Mouse (Mus musculus): ENCODE measurements at regions not wholly inside any gene's neighbourhood (a gene's known extent, or its start where the extent isn't known, plus 50 kb on each side); places are given as distances from the start of the nearest gene placed in this dataset.
A peak's percentile ranks its signal among the peaks of the same experiment; 100 is the strongest.

GRCm38 (mm10) chr17:84875031-84875430 lies 81.5 kb upstream of the Ppm1b start:
- H3K36me3 ChIP-seq (ENCODE audit: control insufficient read depth, insufficient read depth, low read length) = no peaks in the 10 kb centered on the region
- H3K27me3 ChIP-seq (ENCODE audit: control insufficient read depth, insufficient read depth, low read length) = no peaks in the 10 kb centered on the region
- H3K4me1 ChIP-seq (ENCODE audit: control insufficient read depth, insufficient read depth, low read length) = peaks cover 5% of the 10 kb centered on the region
- H3K27ac ChIP-seq (ENCODE audit: control insufficient read depth, insufficient read depth, low read depth, low read length) = no peak overlapping the region
- no peak for TF ChIP-seq POLR2A (IDR thresholded peaks at IDR 0.05; ENCODE audit: control insufficient read depth, low read depth, low read length)
- TF ChIP-seq CTCF (IDR thresholded peaks at IDR 0.05; ENCODE audit: control insufficient read depth, insufficient read depth, insufficient replicate concordance, low read depth, low read length) = no peak
- no peak overlapping the region for H3K4me3 ChIP-seq (ENCODE audit: control insufficient read depth, low read depth, low read length)

DNA sequence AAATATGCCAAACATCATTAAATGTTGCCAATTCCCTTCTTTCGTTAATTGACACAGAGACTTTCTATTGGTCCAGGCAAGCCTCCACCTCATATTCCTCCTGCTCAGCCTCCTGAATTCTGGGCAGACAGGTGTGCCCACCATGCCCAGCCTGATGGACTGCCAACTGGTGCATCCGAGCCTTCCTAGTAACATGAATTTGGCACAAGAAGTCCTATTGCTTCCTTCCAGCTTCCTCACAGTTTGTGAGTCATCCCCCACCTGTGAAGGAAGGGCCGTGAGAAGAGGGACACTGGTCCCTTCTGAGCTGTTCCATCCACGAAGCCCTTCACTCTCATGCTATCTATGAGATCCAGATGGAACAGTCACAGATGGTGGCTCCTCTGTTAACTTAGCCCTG lies 80.5 kb upstream of the Ppm1b start:
- H3K4me3 ChIP-seq (ENCODE audit: control insufficient read depth, low read depth, low read length) = no peak overlapping the region
- no peak for TF ChIP-seq POLR2A (IDR thresholded peaks at IDR 0.05; ENCODE audit: control insufficient read depth, low read depth, low read length)
- H3K36me3 ChIP-seq (ENCODE audit: control insufficient read depth, insufficient read depth, low read length) = no peaks in the 10 kb centered on the region
- H3K27ac ChIP-seq (ENCODE audit: control insufficient read depth, insufficient read depth, low read depth, low read length) = no peak overlapping the region
- no peaks in the 10 kb centered on the region for H3K27me3 ChIP-seq (ENCODE audit: control insufficient read depth, insufficient read depth, low read length)
- peaks cover 5% of the 10 kb centered on the region for H3K4me1 ChIP-seq (ENCODE audit: control insufficient read depth, insufficient read depth, low read length)

DNA sequence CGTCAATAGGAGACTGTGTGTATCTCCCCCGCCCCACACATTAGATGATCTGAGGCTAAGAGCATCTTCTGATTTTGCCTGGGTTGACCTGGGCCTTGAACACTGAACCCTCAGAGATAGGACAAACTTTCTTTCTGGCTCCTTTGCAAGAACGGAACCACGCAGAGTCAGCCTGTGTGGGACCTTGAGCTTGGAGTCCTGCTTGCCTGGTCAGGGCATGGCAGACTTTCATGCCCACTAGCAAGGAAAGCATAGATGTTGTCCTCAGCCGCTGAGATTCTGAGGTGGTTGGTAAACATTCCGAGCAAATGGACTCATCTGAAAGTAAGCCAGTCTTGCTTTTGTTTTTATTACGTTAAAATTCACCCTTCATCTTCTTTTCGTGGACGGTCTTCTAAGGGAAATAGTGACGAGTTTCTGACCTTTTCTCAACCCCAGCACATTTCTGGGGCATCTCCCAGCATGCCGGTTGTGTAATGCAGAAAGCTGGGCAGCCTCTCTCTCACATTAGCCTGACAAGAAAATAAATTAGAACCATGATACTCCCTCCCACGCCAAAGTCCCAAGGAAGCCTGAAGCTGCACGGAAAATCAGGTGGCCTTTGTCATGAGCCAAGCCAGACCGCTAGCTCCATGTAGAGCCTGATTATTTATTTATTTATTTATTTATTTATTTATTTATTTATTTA lies 79.2 kb upstream of the Ppm1b start:
- no peak overlapping the region for H3K27ac ChIP-seq (ENCODE audit: control insufficient read depth, insufficient read depth, low read depth, low read length)
- TF ChIP-seq POLR2A (IDR thresholded peaks at IDR 0.05; ENCODE audit: control insufficient read depth, low read depth, low read length) (no peak), CTCF (IDR thresholded peaks at IDR 0.05; ENCODE audit: control insufficient read depth, insufficient read depth, insufficient replicate concordance, low read depth, low read length) (no peak)
- H3K4me3 ChIP-seq (ENCODE audit: control insufficient read depth, low read depth, low read length) = no peak overlapping the region
- H3K4me1 ChIP-seq (ENCODE audit: control insufficient read depth, insufficient read depth, low read length) = peaks cover 5% of the 10 kb centered on the region
- H3K27me3 ChIP-seq (ENCODE audit: control insufficient read depth, insufficient read depth, low read length) = no peaks in the 10 kb centered on the region
- H3K36me3 ChIP-seq (ENCODE audit: control insufficient read depth, insufficient read depth, low read length) = no peaks in the 10 kb centered on the region

DNA sequence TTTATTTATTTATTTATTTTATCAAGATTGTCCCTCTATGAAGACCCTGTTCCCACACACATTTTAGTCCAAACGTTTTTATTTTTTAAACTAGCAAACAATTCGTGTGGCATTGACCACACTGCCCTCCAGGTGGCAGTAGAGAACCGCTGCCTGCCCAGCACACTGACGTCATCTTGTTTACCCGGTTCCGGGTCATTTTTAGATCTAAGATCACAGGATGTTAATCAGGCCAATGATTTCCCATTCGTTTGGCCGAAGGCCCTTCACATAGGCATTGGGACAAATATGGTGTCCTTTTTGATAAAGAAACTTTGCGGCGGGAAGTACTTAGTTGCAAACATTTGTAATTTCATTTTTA lies 78.7 kb upstream of the Ppm1b start:
- Histone ChIP-seq H3K4me1 (ENCODE audit: control insufficient read depth, insufficient read depth, low read length) (peaks cover 5% of the 10 kb centered on the region), H3K36me3 (ENCODE audit: control insufficient read depth, insufficient read depth, low read length) (no peaks in the 10 kb centered on the region), H3K27me3 (ENCODE audit: control insufficient read depth, insufficient read depth, low read length) (no peaks in the 10 kb centered on the region), H3K4me3 (ENCODE audit: control insufficient read depth, low read depth, low read length) (no peak overlapping the region), H3K27ac (ENCODE audit: control insufficient read depth, insufficient read depth, low read depth, low read length) (no peak overlapping the region)
- TF ChIP-seq CTCF (IDR thresholded peaks at IDR 0.05; ENCODE audit: control insufficient read depth, insufficient read depth, insufficient replicate concordance, low read depth, low read length) = peak; percentile 86; the same call in 1 of the 2 replicates
- TF ChIP-seq POLR2A (IDR thresholded peaks at IDR 0.05; ENCODE audit: control insufficient read depth, low read depth, low read length) = no peak

DNA sequence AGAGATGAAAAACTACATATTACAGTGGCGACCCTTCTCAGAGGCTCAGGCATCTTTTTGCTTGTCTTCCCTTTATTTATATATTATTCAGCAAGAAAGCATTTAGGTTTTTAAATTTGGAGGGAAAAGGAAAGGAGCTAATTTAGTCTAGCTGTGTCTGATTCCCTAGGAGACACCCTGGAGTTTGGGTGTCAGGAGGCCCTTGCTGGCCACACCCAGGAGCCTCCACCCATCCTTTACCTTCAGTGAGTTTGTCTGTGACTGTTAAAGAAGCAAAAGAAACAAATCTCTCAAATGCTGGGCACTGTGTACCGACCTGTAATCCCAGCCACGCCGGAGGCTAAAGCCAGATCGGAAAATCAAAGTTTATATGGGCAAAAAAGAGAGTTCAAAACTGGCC lies 78.2 kb upstream of the Ppm1b start:
- Histone ChIP-seq H3K4me3 (ENCODE audit: control insufficient read depth, low read depth, low read length) (no peak overlapping the region), H3K27ac (ENCODE audit: control insufficient read depth, insufficient read depth, low read depth, low read length) (no peak overlapping the region), H3K27me3 (ENCODE audit: control insufficient read depth, insufficient read depth, low read length) (no peaks in the 10 kb centered on the region), H3K36me3 (ENCODE audit: control insufficient read depth, insufficient read depth, low read length) (no peaks in the 10 kb centered on the region), H3K4me1 (ENCODE audit: control insufficient read depth, insufficient read depth, low read length) (peaks cover 5% of the 10 kb centered on the region)
- no peak for TF ChIP-seq CTCF (IDR thresholded peaks at IDR 0.05; ENCODE audit: control insufficient read depth, insufficient read depth, insufficient replicate concordance, low read depth, low read length)
- no peak for TF ChIP-seq POLR2A (IDR thresholded peaks at IDR 0.05; ENCODE audit: control insufficient read depth, low read depth, low read length)

GRCm38 (mm10) chr17:84879146-84879545 lies 77.4 kb upstream of the Ppm1b start:
- Histone ChIP-seq H3K36me3 (ENCODE audit: control insufficient read depth, insufficient read depth, low read length) (no peaks in the 10 kb centered on the region), H3K27ac (ENCODE audit: control insufficient read depth, insufficient read depth, low read depth, low read length) (no peak overlapping the region), H3K4me1 (ENCODE audit: control insufficient read depth, insufficient read depth, low read length) (peaks cover 5% of the 10 kb centered on the region), H3K27me3 (ENCODE audit: control insufficient read depth, insufficient read depth, low read length) (no peaks in the 10 kb centered on the region), H3K4me3 (ENCODE audit: control insufficient read depth, low read depth, low read length) (no peak overlapping the region)
- TF ChIP-seq POLR2A (IDR thresholded peaks at IDR 0.05; ENCODE audit: control insufficient read depth, low read depth, low read length) (no peak), CTCF (IDR thresholded peaks at IDR 0.05; ENCODE audit: control insufficient read depth, insufficient read depth, insufficient replicate concordance, low read depth, low read length) (no peak)

DNA sequence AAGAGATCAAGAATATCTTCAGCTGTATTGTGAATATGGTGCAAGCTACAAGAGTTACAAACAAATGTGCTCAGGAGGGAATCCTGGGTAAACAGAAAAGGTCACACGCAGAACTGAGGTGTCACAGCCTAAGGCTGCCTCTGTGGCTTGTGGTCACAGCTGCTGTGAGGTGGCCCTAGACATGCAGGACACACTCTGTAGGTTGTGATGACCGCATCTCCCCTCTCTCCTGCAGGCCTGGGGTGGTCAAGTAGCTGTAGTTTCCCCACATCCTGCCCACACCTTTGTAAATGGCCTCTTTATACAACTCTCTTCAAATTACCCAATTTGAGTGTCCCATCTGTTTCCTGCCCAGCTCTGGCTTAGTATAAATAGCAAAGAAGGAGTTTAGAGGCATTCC lies 75.6 kb upstream of the Ppm1b start:
- H3K27me3 ChIP-seq (ENCODE audit: control insufficient read depth, insufficient read depth, low read length) = no peaks in the 10 kb centered on the region
- H3K36me3 ChIP-seq (ENCODE audit: control insufficient read depth, insufficient read depth, low read length) = no peaks in the 10 kb centered on the region
- H3K4me3 ChIP-seq (ENCODE audit: control insufficient read depth, low read depth, low read length) = no peak overlapping the region
- TF ChIP-seq CTCF (IDR thresholded peaks at IDR 0.05; ENCODE audit: control insufficient read depth, insufficient read depth, insufficient replicate concordance, low read depth, low read length) (no peak), POLR2A (IDR thresholded peaks at IDR 0.05; ENCODE audit: control insufficient read depth, low read depth, low read length) (no peak)
- H3K4me1 ChIP-seq (ENCODE audit: control insufficient read depth, insufficient read depth, low read length) = peaks cover 5% of the 10 kb centered on the region
- no peak overlapping the region for H3K27ac ChIP-seq (ENCODE audit: control insufficient read depth, insufficient read depth, low read depth, low read length)

DNA sequence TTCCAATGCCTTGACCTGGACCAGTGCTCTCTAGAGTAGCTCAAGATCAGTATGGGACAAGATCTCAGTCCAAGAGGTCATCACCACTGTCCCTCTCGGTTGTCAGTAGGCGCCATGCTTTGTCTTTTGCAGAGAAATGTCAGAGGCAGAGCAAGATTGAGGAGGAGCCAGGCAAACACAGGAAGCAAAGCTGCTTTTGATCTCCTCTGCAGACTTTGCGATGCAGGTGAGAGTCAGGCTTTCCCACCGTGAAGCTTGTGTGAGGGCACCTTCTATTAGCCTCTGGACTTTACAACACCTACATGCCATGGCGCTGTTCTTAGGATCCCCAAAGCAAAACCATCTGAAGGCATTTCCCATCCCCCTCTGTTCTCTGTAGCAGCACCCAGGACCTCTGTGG lies 68.0 kb upstream of the Ppm1b start:
- Histone ChIP-seq H3K27ac (ENCODE audit: control insufficient read depth, insufficient read depth, low read depth, low read length) (no peak overlapping the region), H3K27me3 (ENCODE audit: control insufficient read depth, insufficient read depth, low read length) (no peaks in the 10 kb centered on the region), H3K4me1 (ENCODE audit: control insufficient read depth, insufficient read depth, low read length) (no peaks in the 10 kb centered on the region), H3K36me3 (ENCODE audit: control insufficient read depth, insufficient read depth, low read length) (no peaks in the 10 kb centered on the region), H3K4me3 (ENCODE audit: control insufficient read depth, low read depth, low read length) (no peak overlapping the region)
- TF ChIP-seq POLR2A (IDR thresholded peaks at IDR 0.05; ENCODE audit: control insufficient read depth, low read depth, low read length) = no peak
- no peak for TF ChIP-seq CTCF (IDR thresholded peaks at IDR 0.05; ENCODE audit: control insufficient read depth, insufficient read depth, insufficient replicate concordance, low read depth, low read length)

All from testis, adult 2 months (tissue).